In genomic region chr7:12977682-12978389, GRCm38 (mm10) we compare ENCODE assay signal across 8 mouse cellular contexts. TPM values are rescaled to one million over a fixed set of nuclear protein-coding genes. Genes with fewer than 3 reads are reported as not detected.
DNase-seq lines count a peak whose midpoint lies in the region; ATAC-seq and TF ChIP-seq lines count a peak whose summit lies in the region.

Gene Zfp446, plus strand, starts transcription at chr7:12977848.

- peaks cover 10% of the 10 kb centered on the region; the same call in 1 of the 2 replicates for H3K36me3 ChIP-seq in embryonic facial prominence, embryonic 14.5 days (ENCODE audit: control insufficient read depth, insufficient read depth, low read length)
- H3K36me3 ChIP-seq in heart, adult 2 months (ENCODE audit: control insufficient read depth, insufficient read depth, low read length), result no peaks in the 10 kb centered on the region
- H3K36me3 ChIP-seq in limb, embryonic 13.5 days, result peaks cover 12% of the 10 kb centered on the region
- peaks cover 9% of the 10 kb centered on the region; the same call in 1 of the 2 replicates for H3K36me3 ChIP-seq in midbrain, embryonic 16.5 days (ENCODE audit: control insufficient read depth, insufficient read depth, low read length)

- H3K9ac ChIP-seq in embryonic facial prominence, embryonic 14.5 days (ENCODE audit: low read depth, low read length), result peak within 1 kb of the TSS; percentile 65
- H3K9ac ChIP-seq in heart, adult 2 months (ENCODE audit: low read depth, low read length), result peak within 1 kb of the TSS; percentile 83
- H3K9ac ChIP-seq in limb, embryonic 13.5 days, result peak within 1 kb of the TSS; percentile 69
- peak within 1 kb of the TSS; percentile 77 for H3K9ac ChIP-seq in midbrain, embryonic 16.5 days (ENCODE audit: low read depth, low read length)

- peak; percentile 96 for DNase-seq in 3T3-L1 (ENCODE audit: low read depth, low spot score)
- DNase-seq in adrenal gland, postnatal 4 days (ENCODE audit: low spot score in 2 of 2), result peak; percentile 84 to 96
- peak; percentile 99 for DNase-seq in embryonic facial prominence, embryonic 14.5 days (ENCODE audit: low spot score)
- DNase-seq in heart, adult 2 months, result peak; percentile 97 to 100
- peak; percentile 98 to 99 for DNase-seq in kidney, adult 8-10 months
- peak; percentile 89 to 97 for DNase-seq in spleen, postnatal 10 days (ENCODE audit: low spot score in 2 of 2)

- peak; percentile 93 for TF ChIP-seq POLR2A in heart, adult 2 months (IDR thresholded peaks at IDR 0.05; ENCODE audit: insufficient read depth, low read depth, low read length)

- H3K4me2 ChIP-seq in embryonic facial prominence, embryonic 14.5 days (ENCODE audit: low read depth, low read length), result peak within 1 kb of the TSS; percentile 71
- peak within 1 kb of the TSS; percentile 79 for H3K4me2 ChIP-seq in limb, embryonic 13.5 days (replicated peaks)
- H3K4me2 ChIP-seq in midbrain, embryonic 16.5 days (ENCODE audit: low read length), result peak within 1 kb of the TSS; percentile 74

- WGBS in embryonic facial prominence, embryonic 14.5 days, result under 1% methylated on average over 36 of the region's 49 CpGs
- under 1% methylated on average over 49 of the region's 49 CpGs for WGBS in heart, adult 2 months
- under 1% methylated on average over 48 of the region's 49 CpGs for WGBS in limb, embryonic 13.5 days
- under 1% methylated on average over 49 of the region's 49 CpGs for WGBS in midbrain, embryonic 16.5 days

- no peak for TF ChIP-seq CTCF in heart, adult 2 months (IDR thresholded peaks at IDR 0.05)

- ATAC-seq in embryonic facial prominence, embryonic 14.5 days (ENCODE audit: low read depth), result peak; percentile 98
- peak; percentile 99 for ATAC-seq in limb, embryonic 13.5 days (ENCODE audit: low FRiP score, low read depth)
- peak; percentile 99 for ATAC-seq in midbrain, embryonic 16.5 days

- intact Hi-C loops in heart, adult 2 months (cut with DNase I), result loop anchor here (1.0 to 5.0 kb wide), 3 partner anchors 29 to 56 kb away; partner anchors contain the start of gene Rps5

- no peaks in the 10 kb centered on the region for H3K79me2 ChIP-seq in heart, adult 2 months (replicated peaks; ENCODE audit: control insufficient read depth, insufficient read depth, low read length)

- no peaks in the 10 kb centered on the region for H3K9me3 ChIP-seq in embryonic facial prominence, embryonic 14.5 days (ENCODE audit: control insufficient read depth, low read length)
- no peaks in the 10 kb centered on the region for H3K9me3 ChIP-seq in limb, embryonic 13.5 days
- no peaks in the 10 kb centered on the region for H3K9me3 ChIP-seq in midbrain, embryonic 16.5 days (replicated peaks; ENCODE audit: control insufficient read depth, low read length, poor library complexity, severe bottlenecking)

- H3K27ac ChIP-seq in embryonic facial prominence, embryonic 14.5 days (replicated peaks; ENCODE audit: low read depth, low read length), result peak within 1 kb of the TSS; percentile 93
- H3K27ac ChIP-seq in heart, adult 2 months, result peak within 1 kb of the TSS; percentile 99
- H3K27ac ChIP-seq in limb, embryonic 13.5 days, result peak within 1 kb of the TSS; percentile 93
- H3K27ac ChIP-seq in midbrain, embryonic 16.5 days (ENCODE audit: low read length), result peak within 1 kb of the TSS; percentile 97

- H3K27me3 ChIP-seq in embryonic facial prominence, embryonic 14.5 days (replicated peaks; ENCODE audit: control insufficient read depth, insufficient read depth, low read length), result no peaks in the 10 kb centered on the region
- no peaks in the 10 kb centered on the region for H3K27me3 ChIP-seq in heart, adult 2 months (ENCODE audit: control insufficient read depth, insufficient read depth, low read length)
- no peaks in the 10 kb centered on the region for H3K27me3 ChIP-seq in limb, embryonic 13.5 days
- H3K27me3 ChIP-seq in midbrain, embryonic 16.5 days (ENCODE audit: control insufficient read depth, insufficient read depth, low read depth, low read length), result no peaks in the 10 kb centered on the region

- TF ChIP-seq EP300 in heart, adult 2 months (IDR thresholded peaks at IDR 0.05; ENCODE audit: insufficient read depth, low read depth, low read length), result peak; percentile 82

- H3K4me3 ChIP-seq in embryonic facial prominence, embryonic 14.5 days (ENCODE audit: low read depth, low read length), result peak within 1 kb of the TSS; percentile 50
- peak within 1 kb of the TSS; percentile 73 for H3K4me3 ChIP-seq in heart, adult 2 months
- peak within 1 kb of the TSS; percentile 61 for H3K4me3 ChIP-seq in limb, embryonic 13.5 days
- peak within 1 kb of the TSS; percentile 63 for H3K4me3 ChIP-seq in midbrain, embryonic 16.5 days (ENCODE audit: low read depth, low read length)

- H3K4me1 ChIP-seq in embryonic facial prominence, embryonic 14.5 days (ENCODE audit: control insufficient read depth, insufficient read depth, low read length), result peaks cover 4% of the 10 kb centered on the region; the same call in 1 of the 2 replicates
- H3K4me1 ChIP-seq in heart, adult 2 months (ENCODE audit: control insufficient read depth, insufficient read depth, low read length), result peaks cover 3% of the 10 kb centered on the region
- peaks cover 14% of the 10 kb centered on the region for H3K4me1 ChIP-seq in limb, embryonic 13.5 days
- peaks cover 12% of the 10 kb centered on the region for H3K4me1 ChIP-seq in midbrain, embryonic 16.5 days (ENCODE audit: control insufficient read depth, insufficient read depth, low read length)

RNA-seq across cellular contexts. Expression of gene Zfp446, which starts in this region (rescaled TPM):
- total RNA-seq in adrenal gland, postnatal 4 days (2021), result 10 to 100 TPM in 1 of 2 experiments, 1 to 10 TPM in 1; 9.2 to 11.3 TPM
- 2.5 and 3.8 TPM in 2 replicates for polyA plus RNA-seq in embryonic facial prominence, embryonic 14.5 days (2014; fragmentation: Nextera tagmentation; extraction: Ambion mirVana)
- total RNA-seq in heart, adult 2 months (2021), result 1 to 10 TPM; 2.2 to 2.9 TPM
- polyA plus RNA-seq in heart, adult 2 months (2012; rRNA removed), result 4.2 and 6.4 TPM in 2 replicates
- polyA plus RNA-seq in limb, embryonic 13.5 days (2015; fragmentation: Nextera tagmentation; extraction: Ambion mirVana), result 10.5 and 10.8 TPM in 2 replicates
- 13.1 and 13.8 TPM in 2 replicates for polyA plus RNA-seq in midbrain, embryonic 16.5 days (2015; fragmentation: Nextera tagmentation; extraction: Ambion mirVana)

Comparison
In these comparisons a context has a peak if more than half of its experiments do, and no peak if none do; other contexts are left out.
1. Peak in every context shown above with its lines: DNase-seq, ATAC-seq, H3K4me3 ChIP-seq and H3K27ac ChIP-seq.